Mouse (Mus musculus) pancreas, adult 10 weeks (tissue): ENCODE measurements around the gene Zdhhc22. TPM values are rescaled to one million over a fixed set of nuclear protein-coding genes. Genes with fewer than 3 reads are reported as not detected.

Experiments used
- polyA plus RNA-seq: library from polyadenylated mRNA; stranded (reverse); fragments of 350-450 nt; fragmentation: Illumina TruSeq; extraction: RNeasy Lipid Tissue Mini Kit (QIAGEN cat#74804); gene quantifications from one replicate; pipeline ENCODE4 v1.2.3, GENCODE M21; 2015; ENCODE audit warnings: low read depth, low replicate concordance; ENCODE audit not compliant: insufficient read depth

The Zdhhc22 gene
- 0.46 TPM for polyA plus RNA-seq

GRCm38 (mm10) chr12:86989890-86990754, at the start of gene Zdhhc22:
TSS of gene Zdhhc22 (minus strand) at chr12:86990430.

GRCm38 (mm10) chr12:87021040-87021439, 30.8 kb upstream of the Zdhhc22 start, which contains the start of gene Tmem63c:
TSS of gene Tmem63c (plus strand) at chr12:87021340.

GRCm38 (mm10) chr12:86946862-86947574, 43.2 kb downstream of the Zdhhc22 start, which contains the start of gene Cipc:
TSS of gene Cipc (plus strand) at chr12:86947043.

Other genes starting within 250 kb of the Zdhhc22 start
- gene Irf2bpl, start 105.6 kb downstream of the Zdhhc22 start, polyA plus RNA-seq: 6.2 TPM
- 3.3 TPM for gene Cipc, start 43.4 kb downstream of the Zdhhc22 start, polyA plus RNA-seq
- gene Tmem63c, start 30.9 kb upstream of the Zdhhc22 start, polyA plus RNA-seq: 0.52 TPM
- gene Ngb, start 112.1 kb upstream of the Zdhhc22 start, polyA plus RNA-seq: 1.0 TPM
- gene Gstz1, start 156.7 kb upstream of the Zdhhc22 start, polyA plus RNA-seq: 33.7 TPM
- gene Pomt2, start 157.5 kb upstream of the Zdhhc22 start, polyA plus RNA-seq: 4.1 TPM
- gene Samd15, start 209.3 kb upstream of the Zdhhc22 start, polyA plus RNA-seq: not detected
- 3.2 TPM for gene Tmed8, start 210.0 kb upstream of the Zdhhc22 start, polyA plus RNA-seq
- 0.52 TPM for gene Noxred1, start 248.3 kb upstream of the Zdhhc22 start, polyA plus RNA-seq